Mouse (Mus musculus) CH12.LX (cell line): ENCODE data around the gene Rgn. TPM values are rescaled to one million over a fixed set of nuclear protein-coding genes. Genes with fewer than 3 reads are reported as not detected.

Source experiments
- DNase-seq: peaks from one replicate; pipeline ENCODE4 v3.0.0-alpha.2; 2013; ENCODE audit errors: extremely low read depth
- H3K27ac ChIP-seq: 2 replicates; pipeline ENCODE4 v1.5.1; 2012; ENCODE audit warnings: low read depth, mild to moderate bottlenecking, control low read depth, moderate library complexity; ENCODE audit not compliant: insufficient read depth
- H3K27me3 ChIP-seq: replicated peaks from 2 replicates; pipeline ENCODE3; 2012; ENCODE audit warnings: inconsistent platforms
- H3K36me3 ChIP-seq, 2 experiments: replicated peaks in 1 of 2; 2 replicates each; pipeline versions ENCODE3 to v1.6.1; 2012; ENCODE audit warnings: inconsistent platforms in 1 of 2, low read length in 1 of 2, mild to moderate bottlenecking in 1 of 2, mixed read lengths in 1 of 2, moderate library complexity in 1 of 2; ENCODE audit not compliant: control insufficient read depth in 1 of 2, insufficient read depth in 1 of 2
- H3K4me1 ChIP-seq, 2 experiments: 2 replicates each; pipeline ENCODE4 v1.6.1; 2012; ENCODE audit warnings: inconsistent platforms in 1 of 2, moderate library complexity in 1 of 2; ENCODE audit not compliant: insufficient read depth in 2 of 2, control insufficient read depth in 1 of 2
- H3K4me2 ChIP-seq: 2 replicates; pipeline ENCODE4 v1.6.1; 2012; ENCODE audit warnings: low read depth, mild to moderate bottlenecking, control low read depth; ENCODE audit not compliant: poor library complexity, insufficient read depth, severe bottlenecking
- H3K4me3 ChIP-seq, 3 experiments: fragments of 150-350 bp in 1 of 3; sonication (generic) in 1 of 3; replicated peaks in 1 of 3; 2 replicates each; pipeline versions ENCODE3 to v1.5.1; 2011 to 2012; ENCODE audit warnings: low read depth in 2 of 3, low read length in 2 of 3, mild to moderate bottlenecking in 2 of 3, moderate library complexity in 2 of 3, control low read depth in 1 of 3, improper control_type of control experiment in 1 of 3, inconsistent platforms in 1 of 3, mixed read lengths in 1 of 3; ENCODE audit not compliant: poor library complexity in 1 of 3
- H3K79me2 ChIP-seq: replicated peaks from 2 replicates; pipeline ENCODE4 v1.6.1; 2012; ENCODE audit warnings: mild to moderate bottlenecking, moderate library complexity; ENCODE audit not compliant: control insufficient read depth, poor library complexity, insufficient read depth, severe bottlenecking; ENCODE audit errors: extremely low read depth
- H3K9ac ChIP-seq: 2 replicates; pipeline ENCODE4 v1.6.1; 2012; ENCODE audit warnings: low read depth, mild to moderate bottlenecking, control low read depth, moderate library complexity; ENCODE audit not compliant: insufficient read depth
- H3K9me3 ChIP-seq: replicated peaks from 2 replicates; pipeline ENCODE3; 2012; ENCODE audit warnings: low read length, inconsistent platforms, mixed read lengths
- CHD2 ChIP-seq: IDR thresholded peaks from 2 replicates; pipeline ENCODE4 v1.6.1; 2011; ENCODE audit warnings: low read length, improper control_type of control experiment
- E2F4 ChIP-seq: IDR thresholded peaks from 2 replicates; pipeline ENCODE4 v1.6.1; 2011; ENCODE audit warnings: low read depth, low read length, improper control_type of control experiment; ENCODE audit not compliant: insufficient replicate concordance
- IRF4 ChIP-seq: IDR thresholded peaks from 2 replicates; pipeline ENCODE4 v1.6.1; 2014; ENCODE audit warnings: low read depth, mild to moderate bottlenecking, inconsistent platforms, low read length, improper control_type of control experiment
- MXI1 ChIP-seq: IDR thresholded peaks from 2 replicates; pipeline ENCODE4 v1.6.1; 2011; ENCODE audit warnings: mild to moderate bottlenecking, low read depth, low read length, improper control_type of control experiment
- MYC ChIP-seq: IDR thresholded peaks from 2 replicates; pipeline ENCODE4 v1.6.1; 2011; ENCODE audit warnings: low read depth, mild to moderate bottlenecking, improper control_type of control experiment, low read length
- POLR2A ChIP-seq: IDR thresholded peaks from 2 replicates; pipeline ENCODE4 v1.6.1; 2011; ENCODE audit warnings: low read depth, mild to moderate bottlenecking, improper control_type of control experiment, low read length
- POLR2AphosphoS2 ChIP-seq: IDR thresholded peaks from 2 replicates; pipeline ENCODE4 v1.6.1; 2011; ENCODE audit warnings: low read depth, low read length, improper control_type of control experiment
- RCOR1 ChIP-seq: conservative IDR thresholded peaks from 2 replicates; pipeline ENCODE4 v1.6.1; 2012; ENCODE audit warnings: low read depth, mild to moderate bottlenecking, inconsistent platforms, low read length, improper control_type of control experiment
- SMC3 ChIP-seq: IDR thresholded peaks from 2 replicates; pipeline ENCODE4 v1.6.1; 2011; ENCODE audit warnings: low read depth, low read length, improper control_type of control experiment
- TCF12 ChIP-seq: IDR thresholded peaks from 2 replicates; pipeline ENCODE4 v1.6.1; 2014; ENCODE audit warnings: low read depth, mild to moderate bottlenecking, inconsistent platforms, low read length, improper control_type of control experiment
- UBTF ChIP-seq: IDR thresholded peaks from 2 replicates; pipeline ENCODE4 v1.6.1; 2012; ENCODE audit warnings: low read depth, mild to moderate bottlenecking, inconsistent platforms, low read length, improper control_type of control experiment, moderate library complexity
- ZMIZ1 ChIP-seq: IDR thresholded peaks from 2 replicates; pipeline ENCODE4 v1.6.1; 2012; ENCODE audit warnings: low read depth, mild to moderate bottlenecking, inconsistent platforms, low read length, improper control_type of control experiment
- ZNF384 ChIP-seq: IDR thresholded peaks from 2 replicates; pipeline ENCODE4 v1.6.1; 2012; ENCODE audit warnings: low read depth, low read length, improper control_type of control experiment, inconsistent platforms
- dilution Hi-C: fragments of 300-500 bp; cut with MboI; formaldehyde crosslinking; loops from 2 replicates; pipeline ENCODE4 v1.14.3; 2020; ENCODE audit warnings: low sequenced_read_pairs; ENCODE audit not compliant: extremely low pct_unique_long_range_greater_than_20kb, extremely low pct_ligation_motif_present
- in situ Hi-C: fragments of 300-500 bp; cut with MboI; formaldehyde crosslinking; loops from 3 replicates; pipeline ENCODE4 v1.14.3; 2019; ENCODE audit warnings: low sequenced_read_pairs, low pct_ligation_motif_present, low pct_unique_long_range_greater_than_20kb, mixed read lengths
- polyA plus RNA-seq: library from polyadenylated mRNA; unstranded; fragments of >175 nt; gene quantifications from 2 replicates; pipeline ENCODE4 v1.2.1, GENCODE M21; 2012; ENCODE audit warnings: low read depth; ENCODE audit not compliant: insufficient read length
- total RNA-seq, 2 experiments: library from RNA; depleted of rRNA; stranded (reverse); fragments of 300-350 nt in 1 of 2; fragments of >200 nt in 1 of 2; gene quantifications; 2 replicates each; pipeline ENCODE4 v1.2.3; 2012 to 2014

Gene Rgn
- total and polyA plus RNA-seq, 3 experiments = not detected

DNA sequence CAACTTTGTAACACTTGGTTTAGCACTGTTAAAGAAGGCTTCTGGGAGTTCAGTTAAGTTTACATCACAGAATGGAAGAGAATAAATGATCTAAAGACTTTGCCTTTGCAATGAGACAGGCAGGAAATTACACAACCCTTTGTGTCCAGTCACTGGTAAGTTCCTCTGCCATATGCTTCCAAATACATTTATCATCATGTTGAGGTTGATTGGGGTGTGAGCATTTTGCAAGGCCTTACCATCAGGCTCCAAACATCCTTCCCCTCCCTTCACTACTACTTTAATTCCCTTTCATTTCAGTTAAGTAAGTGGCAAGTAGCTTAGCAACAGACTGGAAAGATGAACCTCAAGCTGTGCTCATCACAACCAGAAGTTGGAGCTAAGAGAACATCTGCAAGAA is 28.0 kb upstream of the Rgn start:
- H3K27ac ChIP-seq = no peak overlapping the region
- peaks cover 7 to 17% of the 10 kb centered on the region in 2 experiments for H3K36me3 ChIP-seq
- no peaks in the 10 kb centered on the region for H3K9me3 ChIP-seq
- TF ChIP-seq CHD2 = no peak
- no peak for TF ChIP-seq POLR2AphosphoS2
- TF ChIP-seq E2F4 = no peak
- TF ChIP-seq POLR2A = no peak
- TF ChIP-seq MYC = no peak
- H3K27me3 ChIP-seq = no peaks in the 10 kb centered on the region
- dilution Hi-C loops = no loop called here
- H3K4me2 ChIP-seq = no peak overlapping the region
- in situ Hi-C loops = no loop called here
- no peak for DNase-seq
- H3K9ac ChIP-seq = no peak overlapping the region
- no peaks in the 10 kb centered on the region for H3K4me1 ChIP-seq
- H3K4me3 ChIP-seq = no peak overlapping the region
- no peaks in the 10 kb centered on the region for H3K79me2 ChIP-seq

DNA sequence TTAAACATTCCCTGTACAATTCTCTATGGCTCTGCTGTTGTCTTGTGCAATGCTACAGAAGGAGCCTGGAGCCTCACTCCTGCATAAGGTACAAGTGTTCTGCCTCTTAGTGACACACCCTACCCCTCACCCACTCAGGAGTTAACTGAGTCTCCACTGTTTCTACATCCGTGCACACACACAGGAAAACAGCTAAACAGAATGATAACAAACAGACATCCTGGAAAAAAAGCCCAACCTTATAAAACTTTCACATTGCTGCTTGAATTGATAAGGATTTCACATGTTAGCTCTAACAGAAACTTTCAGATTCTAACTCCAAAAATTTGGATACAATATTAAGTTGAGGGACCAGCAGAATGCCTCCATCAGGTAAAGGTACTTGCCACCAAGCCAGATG is 17.0 kb upstream of the Rgn start:
- dilution Hi-C loops = no loop called here

DNA sequence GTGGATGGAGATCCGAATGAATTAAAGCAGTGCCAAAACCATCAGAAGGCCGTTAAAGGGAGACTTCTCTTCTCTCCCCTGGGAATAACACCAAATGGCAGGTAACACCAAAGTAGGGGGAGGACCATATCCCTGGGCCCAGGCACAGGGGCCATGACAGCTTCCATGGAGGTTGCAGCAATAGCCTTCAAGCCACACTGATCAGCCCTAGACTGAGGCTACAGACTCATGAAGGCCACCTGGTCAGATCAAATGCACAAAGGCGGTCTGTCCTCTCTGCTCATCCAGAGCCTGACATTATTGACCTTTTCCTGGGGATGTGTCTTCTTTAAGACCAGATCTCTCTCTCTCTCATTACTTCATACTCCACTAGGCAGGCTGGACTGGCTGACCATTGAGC is 5.7 kb upstream of the Rgn start:
- in situ Hi-C loops = no loop called here
- H3K36me3 ChIP-seq = no peaks in the 10 kb centered on the region
- H3K4me1 ChIP-seq = no peaks in the 10 kb centered on the region
- DNase-seq = no peak
- no peak overlapping the region for H3K27ac ChIP-seq
- no peaks in the 10 kb centered on the region for H3K79me2 ChIP-seq
- H3K4me3 ChIP-seq = no peak overlapping the region
- no peaks in the 10 kb centered on the region for H3K9me3 ChIP-seq
- dilution Hi-C loops = no loop called here
- no peak for TF ChIP-seq ZMIZ1
- no peak for TF ChIP-seq ZNF384
- no peak for TF ChIP-seq SMC3
- no peak for TF ChIP-seq CHD2
- TF ChIP-seq E2F4 = no peak
- no peak for TF ChIP-seq IRF4
- TF ChIP-seq UBTF = no peak
- no peak for TF ChIP-seq POLR2AphosphoS2
- TF ChIP-seq RCOR1 = no peak
- no peak for TF ChIP-seq MXI1
- TF ChIP-seq, all 38 proteins: peak for 0
- Histone ChIP-seq H3K9ac (no peak overlapping the region), H3K27me3 (no peaks in the 10 kb centered on the region), H3K4me2 (no peak overlapping the region)

More for the DNA sequence above, 17.0 kb upstream of the Rgn start:
- Histone ChIP-seq H3K4me3 (no peak overlapping the region), H3K4me1 (no peaks in the 10 kb centered on the region), H3K79me2 (no peaks in the 10 kb centered on the region), H3K9me3 (no peaks in the 10 kb centered on the region), H3K27ac (no peak overlapping the region), H3K27me3 (no peaks in the 10 kb centered on the region), H3K9ac (no peak overlapping the region), H3K36me3 (no peaks in the 10 kb centered on the region), H3K4me2 (no peak overlapping the region)
- TF ChIP-seq TCF12 = no peak
- in situ Hi-C loops = no loop called here
- DNase-seq = no peak
